Mouse (Mus musculus) lung, postnatal 0 days (tissue): ENCODE results near the gene Ruvbl1. TPM values are rescaled to one million over a fixed set of nuclear protein-coding genes. Genes with fewer than 3 reads are reported as not detected.
A peak's percentile ranks its signal among the peaks of the same experiment; 100 is the strongest.

Experiments
- ATAC-seq: fragments of 200-750 bp; cut with Nextera tagmentation; 2 replicates; pipeline ENCODE4 v1.8.0; 2017; ENCODE audit warnings: moderate library complexity
- DNase-seq: peaks from one replicate; pipeline ENCODE4 v3.0.0-alpha.2; 2016; ENCODE audit warnings: low spot score
- H3K27ac ChIP-seq: fragments of 300-500 bp; sonication (generic); 2 replicates; pipeline ENCODE4 v1.5.1; 2014; ENCODE audit warnings: antibody characterized with exemption, mild to moderate bottlenecking, low read length, mixed read lengths
- H3K27me3 ChIP-seq: fragments of 300-500 bp; sonication (generic); replicated peaks from 2 replicates; pipeline ENCODE4 v1.6.1; 2014; ENCODE audit warnings: low read length, mixed read lengths; ENCODE audit not compliant: insufficient read depth
- H3K36me3 ChIP-seq: fragments of 300-500 bp; sonication (generic); 2 replicates; pipeline ENCODE4 v1.6.1; 2014; ENCODE audit warnings: low read length, mixed read lengths; ENCODE audit not compliant: insufficient read depth
- H3K4me1 ChIP-seq: fragments of 300-500 bp; sonication (generic); 2 replicates; pipeline ENCODE4 v1.6.1; 2014; ENCODE audit warnings: antibody characterized with exemption, low read depth, low read length, mixed read lengths; ENCODE audit not compliant: insufficient read depth
- H3K4me2 ChIP-seq: fragments of 300-500 bp; sonication (generic); replicated peaks from 2 replicates; pipeline ENCODE4 v1.6.1; 2014; ENCODE audit warnings: low read depth, mild to moderate bottlenecking, low read length, moderate library complexity, mixed read lengths
- H3K4me3 ChIP-seq: fragments of 300-500 bp; sonication (generic); 2 replicates; pipeline ENCODE4 v1.5.1; 2014; ENCODE audit warnings: low read depth, low read length
- H3K9ac ChIP-seq: fragments of 300-500 bp; sonication (generic); replicated peaks from 2 replicates; pipeline ENCODE4 v1.6.1; 2014; ENCODE audit warnings: low read depth, mild to moderate bottlenecking
- H3K9me3 ChIP-seq: fragments of 300-500 bp; sonication (generic); 2 replicates; pipeline ENCODE4 v1.6.1; 2016; ENCODE audit warnings: low read length, mixed read lengths
- CTCF ChIP-seq: IDR thresholded peaks from 2 replicates; pipeline ENCODE4 v1.5.1; 2016; ENCODE audit warnings: antibody characterized with exemption, mild to moderate bottlenecking
- EP300 ChIP-seq: IDR thresholded peaks from 2 replicates; pipeline ENCODE4 v1.6.1; 2016; ENCODE audit warnings: antibody characterized with exemption, mild to moderate bottlenecking, control low read depth
- WGBS: fragments of 180-500 bp; shearing (Covaris S2); extraction: QIAGEN DNeasy Blood & Tissue Kit; methylation state at CpG from one replicate; pipeline ENCODE4 v1.1.7; 2014; 5-methylcytosine and 5-hydroxymethylcytosine counted together
- polyA plus RNA-seq: library from polyadenylated mRNA; unstranded; fragments of >200 nt; fragmentation: Nextera tagmentation; extraction: Ambion mirVana; gene quantifications from 2 replicates; pipeline ENCODE4 v1.2.1, GENCODE M21; 2015

The Ruvbl1 gene
- polyA plus RNA-seq, 1 experiment from 2014 or later, result 48.5 TPM

DNA sequence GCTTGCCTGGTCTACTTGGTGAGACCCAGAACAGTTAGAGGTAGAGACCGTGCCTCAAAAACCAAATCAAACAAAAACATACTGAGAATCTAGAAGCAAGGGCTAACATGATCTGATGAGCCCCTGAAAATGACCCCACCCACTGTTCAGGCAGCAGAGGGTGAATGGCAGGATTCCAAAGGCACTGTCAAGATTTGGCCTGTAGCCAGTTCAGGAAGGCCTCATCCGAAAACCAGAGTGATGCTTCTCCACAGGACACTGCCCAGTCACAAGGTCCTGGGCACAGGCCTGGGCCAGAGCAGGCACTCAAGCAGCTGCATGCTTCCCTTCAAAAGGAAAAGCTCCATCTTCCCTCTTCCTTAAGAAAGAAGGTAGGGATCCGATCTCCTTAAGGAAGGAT lies 21.8 kb upstream of the Ruvbl1 start:
- 87% methylated on average over 3 of the region's 3 CpGs for WGBS
- ATAC-seq, result no peak
- no peaks in the 10 kb centered on the region for H3K27me3 ChIP-seq

DNA sequence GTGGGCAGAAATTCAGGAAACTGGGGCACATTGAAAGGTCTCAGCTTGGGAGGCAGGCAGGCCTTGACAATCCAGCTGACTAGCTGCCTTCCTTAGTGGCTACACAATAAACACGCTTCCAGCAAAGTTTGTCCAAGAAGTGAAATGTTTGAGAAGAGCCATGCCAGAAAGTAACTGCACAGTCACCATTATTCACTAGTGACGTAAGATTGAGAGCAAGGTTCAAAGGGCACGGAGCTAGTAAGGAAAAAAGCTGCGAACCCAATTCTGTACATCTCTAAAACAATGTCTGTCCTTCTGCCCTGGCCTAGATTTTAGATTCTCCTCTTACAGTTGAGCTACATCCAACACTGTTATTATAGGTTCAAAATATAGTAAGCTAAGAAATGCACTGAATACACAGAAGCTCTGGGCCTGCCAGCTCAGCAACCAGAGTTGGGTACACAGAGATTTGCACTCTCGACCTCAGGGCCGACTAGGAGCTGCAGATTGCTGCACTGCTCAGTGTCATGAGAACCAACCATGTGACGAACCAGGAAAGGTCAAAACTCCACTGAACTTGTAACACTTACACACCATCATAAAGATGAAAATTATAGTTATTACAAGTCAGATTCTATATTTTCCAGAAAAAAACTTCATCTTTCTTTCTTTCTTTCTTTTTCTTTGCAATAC lies 21.0 kb upstream of the Ruvbl1 start:
- TF ChIP-seq EP300 (no peak), CTCF (no peak)
- no peak overlapping the region for H3K9ac ChIP-seq
- WGBS, result 76% methylated on average over 7 of the region's 7 CpGs
- DNase-seq, result no peak
- H3K4me1 ChIP-seq, result peaks cover 6% of the 10 kb centered on the region; the same call in 1 of the 2 replicates
- no peak for ATAC-seq
- H3K27ac ChIP-seq, result no peak overlapping the region
- H3K4me2 ChIP-seq, result no peak overlapping the region
- H3K9me3 ChIP-seq, result no peaks in the 10 kb centered on the region
- H3K4me3 ChIP-seq, result no peak overlapping the region
- H3K36me3 ChIP-seq, result no peaks in the 10 kb centered on the region
- H3K27me3 ChIP-seq, result no peaks in the 10 kb centered on the region

More for the DNA sequence above, 21.8 kb upstream of the Ruvbl1 start:
- Histone ChIP-seq H3K27ac (no peak overlapping the region), H3K36me3 (no peaks in the 10 kb centered on the region), H3K9ac (no peak overlapping the region), H3K9me3 (no peaks in the 10 kb centered on the region), H3K4me1 (peaks cover 6% of the 10 kb centered on the region; the same call in 1 of the 2 replicates), H3K4me2 (no peak overlapping the region), H3K4me3 (no peak overlapping the region)
- no peak for DNase-seq
- no peak for TF ChIP-seq CTCF
- no peak for TF ChIP-seq EP300

DNA sequence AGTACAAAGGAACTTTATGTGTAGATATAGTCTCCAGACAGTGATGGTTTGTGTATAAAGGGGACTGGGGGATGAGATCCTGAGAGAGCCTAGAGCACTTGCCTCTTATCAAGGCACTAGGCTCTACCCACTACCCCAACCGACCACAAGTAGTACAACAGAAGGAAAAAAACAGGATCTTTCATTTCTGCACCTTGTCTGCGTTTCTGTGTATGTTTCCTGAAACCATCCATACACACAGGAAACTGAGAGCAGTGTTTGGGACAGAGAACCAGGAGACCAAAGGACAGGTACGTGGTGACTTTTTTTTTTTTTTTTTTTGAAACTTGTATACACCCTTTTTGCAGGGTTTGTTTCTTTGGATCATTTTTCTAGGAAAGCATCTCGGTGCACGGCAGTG lies 19.5 kb upstream of the Ruvbl1 start:
- Histone ChIP-seq H3K4me2 (peak overlapping the region; percentile 96), H3K9me3 (no peaks in the 10 kb centered on the region), H3K36me3 (no peaks in the 10 kb centered on the region), H3K4me1 (peaks cover 6% of the 10 kb centered on the region; the same call in 1 of the 2 replicates), H3K27ac (no peak overlapping the region; the same call in 1 of the 2 replicates), H3K9ac (peak overlapping the region; percentile 68; the same call in 1 of the 2 replicates), H3K27me3 (no peaks in the 10 kb centered on the region), H3K4me3 (peak overlapping the region; percentile 82)
- TF ChIP-seq CTCF, result no peak
- TF ChIP-seq EP300, result no peak
- ATAC-seq (no peak), DNase-seq (no peak)
- 9% methylated on average over 5 of the region's 5 CpGs for WGBS

DNA sequence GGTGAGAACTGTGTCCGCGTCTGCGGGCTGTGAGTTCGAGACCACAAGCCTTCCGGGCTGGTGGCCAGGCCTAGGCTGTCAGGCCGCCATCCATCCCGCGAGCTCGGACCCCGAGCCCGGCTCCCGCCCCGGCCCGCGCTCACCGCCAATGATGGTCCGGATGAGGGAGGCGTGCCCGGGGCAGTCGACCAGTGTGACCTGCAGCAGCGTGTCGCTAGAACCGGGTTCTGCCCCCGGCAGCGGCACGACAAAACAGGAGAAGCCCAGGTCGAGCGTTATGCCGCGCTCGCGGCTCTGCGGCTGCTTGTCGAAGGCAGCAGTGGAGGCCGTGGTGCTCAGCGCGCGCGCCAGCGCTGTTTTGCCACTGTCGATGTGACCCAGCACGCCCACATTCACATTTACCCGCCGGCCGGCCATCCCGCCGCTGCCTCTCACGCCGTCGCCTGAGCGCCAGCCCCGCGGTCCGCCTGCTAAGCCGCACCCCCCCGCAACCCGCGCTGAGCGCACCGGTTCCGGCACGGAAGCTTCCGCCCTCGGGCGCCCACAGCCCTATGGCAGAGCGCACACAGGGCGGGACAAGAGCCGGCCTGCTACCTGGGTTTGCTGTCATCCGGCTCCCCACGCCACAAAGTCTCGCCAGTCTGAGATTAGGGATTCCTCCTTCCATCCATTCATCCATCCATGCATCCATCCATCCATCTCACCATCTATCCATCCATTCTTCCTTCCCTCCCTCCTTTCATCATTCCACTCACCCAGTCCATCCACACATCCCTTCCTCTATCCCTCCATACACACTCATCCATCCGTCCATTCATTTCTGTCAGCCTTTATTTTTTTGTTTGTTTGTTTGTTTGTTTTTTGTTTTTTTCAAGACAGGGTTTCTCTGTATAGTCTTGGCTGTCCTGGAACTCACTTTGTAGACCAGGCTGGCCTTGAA lies 18.9 kb upstream of the Ruvbl1 start, which contains the start of gene Eefsec:
Gene Eefsec, minus strand, starts transcription at position 477 of the 940 bp plus-strand sequence.
- no peak for TF ChIP-seq EP300
- no peak for TF ChIP-seq CTCF
- Histone ChIP-seq H3K9me3 (no peaks in the 10 kb centered on the region), H3K4me2 (peak within 1 kb of the TSS; percentile 96), H3K27ac (peak within 1 kb of the TSS; percentile 52; the same call in 1 of the 2 replicates), H3K27me3 (no peaks in the 10 kb centered on the region), H3K4me3 (peak within 1 kb of the TSS; percentile 82), H3K4me1 (peaks cover 6% of the 10 kb centered on the region; the same call in 1 of the 2 replicates), H3K36me3 (no peaks in the 10 kb centered on the region), H3K9ac (peak within 1 kb of the TSS; percentile 68)
- WGBS, result 1% methylated on average over 59 of the region's 72 CpGs
- ATAC-seq (peak; percentile 95), DNase-seq (peak; percentile 86)

DNA sequence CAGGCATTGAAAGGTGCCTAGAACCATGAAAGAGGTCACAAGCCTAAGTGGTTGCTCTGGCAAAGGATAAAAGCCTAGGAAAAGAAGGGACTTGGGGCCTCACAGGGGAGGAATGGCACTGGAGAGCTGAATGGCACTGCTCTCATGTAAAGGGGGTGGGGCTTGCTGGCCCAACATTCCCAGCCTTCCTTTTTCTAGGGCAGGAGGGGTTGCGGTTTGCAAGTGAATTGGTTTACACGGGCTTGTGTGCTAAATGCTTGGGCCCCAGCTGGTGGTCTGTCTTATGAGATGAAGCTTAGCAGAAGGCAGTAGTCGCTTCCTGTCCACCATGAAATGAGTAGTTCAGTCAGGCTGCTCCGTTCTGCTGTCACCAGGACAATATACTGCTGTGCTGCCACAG lies 17.8 kb upstream of the Ruvbl1 start:
- no peak for DNase-seq
- H3K4me2 ChIP-seq, result no peak overlapping the region

DNA sequence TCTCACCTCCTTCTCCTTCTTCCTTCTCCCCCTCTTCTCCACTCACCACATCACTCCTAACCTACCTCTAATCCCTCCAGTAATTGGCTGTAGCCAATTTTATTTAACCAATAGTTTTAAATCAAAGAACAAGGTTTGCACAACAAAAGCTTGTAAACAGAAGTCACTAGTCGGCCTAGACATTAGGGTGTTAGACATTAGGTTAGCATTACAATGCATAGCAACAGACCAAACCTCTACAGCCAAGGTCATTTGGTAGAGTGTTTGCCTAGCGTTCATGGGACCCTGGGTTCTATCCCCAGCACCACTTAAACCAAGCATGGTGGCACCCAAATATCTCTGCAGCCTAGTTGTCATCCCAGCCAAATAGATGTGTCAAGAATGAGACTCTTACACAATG lies 10.7 kb upstream of the Ruvbl1 start:
- Histone ChIP-seq H3K4me2 (no peak overlapping the region), H3K27me3 (no peaks in the 10 kb centered on the region), H3K36me3 (no peaks in the 10 kb centered on the region), H3K4me3 (no peak overlapping the region), H3K9ac (no peak overlapping the region), H3K9me3 (no peaks in the 10 kb centered on the region), H3K27ac (no peak overlapping the region), H3K4me1 (no peaks in the 10 kb centered on the region)
- ATAC-seq (no peak), DNase-seq (no peak)
- TF ChIP-seq EP300, result no peak
- TF ChIP-seq CTCF, result no peak
- WGBS, result 60% methylated on average over 2 of the region's 2 CpGs

More for the DNA sequence above, 17.8 kb upstream of the Ruvbl1 start:
- 33% methylated on average over 4 of the region's 4 CpGs for WGBS
- Histone ChIP-seq H3K9me3 (no peaks in the 10 kb centered on the region), H3K4me3 (no peak overlapping the region), H3K4me1 (peaks cover 6% of the 10 kb centered on the region; the same call in 1 of the 2 replicates), H3K9ac (no peak overlapping the region), H3K36me3 (no peaks in the 10 kb centered on the region), H3K27ac (no peak overlapping the region), H3K27me3 (no peaks in the 10 kb centered on the region)
- no peak for ATAC-seq
- no peak for TF ChIP-seq CTCF
- no peak for TF ChIP-seq EP300
